Mouse (Mus musculus) lung, postnatal 0 days (tissue): ENCODE data around the gene Pla2g2e.

Source experiments
- CTCF ChIP-seq: IDR thresholded peaks from 2 replicates; pipeline ENCODE4 v1.5.1; 2016; ENCODE audit warnings: antibody characterized with exemption, mild to moderate bottlenecking
- EP300 ChIP-seq: IDR thresholded peaks from 2 replicates; pipeline ENCODE4 v1.6.1; 2016; ENCODE audit warnings: antibody characterized with exemption, mild to moderate bottlenecking, control low read depth

DNA sequence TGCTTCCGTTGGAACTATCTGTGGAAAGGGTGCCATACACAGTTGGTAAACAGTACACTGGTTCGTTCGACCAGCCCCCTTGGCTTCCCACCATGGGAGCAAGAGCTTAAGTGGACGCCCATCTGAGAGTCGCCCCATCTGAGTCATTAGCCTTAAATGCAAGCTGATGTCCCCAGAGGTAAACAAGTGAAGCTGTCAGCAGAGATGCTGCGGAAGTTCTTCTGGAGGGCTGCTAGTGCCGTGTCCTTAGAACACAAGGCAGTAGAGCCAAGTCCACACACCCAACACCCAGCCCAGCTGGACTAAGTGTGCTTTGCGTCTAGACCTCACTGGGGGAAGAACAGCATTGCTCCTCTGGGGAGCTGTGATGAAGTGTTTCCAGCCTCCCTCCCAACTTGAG, 11.9 kb downstream of the Pla2g2e start:
- no peak for TF ChIP-seq EP300
- TF ChIP-seq CTCF = no peak
